Mouse (Mus musculus) lung, adult 2 months (tissue): ENCODE measurements at regions not wholly inside any gene's neighbourhood (a gene's known extent, or its start where the extent isn't known, plus 50 kb on each side); places are given as distances from the start of the nearest gene placed in this dataset.

Experiments
- DNase-seq: peaks from one replicate; pipeline ENCODE4 v3.0.0; 2022
- H3K4me1 ChIP-seq: fragments of 200-500 bp; 2 replicates; pipeline ENCODE4 v1.6.1; 2011; ENCODE audit warnings: low read length; ENCODE audit not compliant: control insufficient read depth, insufficient read depth
- H3K4me3 ChIP-seq: fragments of 200-500 bp; replicated peaks from 2 replicates; pipeline ENCODE3; 2011; ENCODE audit warnings: low read depth, mild to moderate bottlenecking, control low read depth, low read length; ENCODE audit errors: extremely low read depth
- CTCF ChIP-seq: fragments of 200-500 bp; IDR thresholded peaks from 2 replicates; pipeline ENCODE4 v1.5.1; 2011; ENCODE audit warnings: mild to moderate bottlenecking, low read length, control low read depth; ENCODE audit not compliant: insufficient read depth
- POLR2A ChIP-seq: fragments of 200-500 bp; IDR thresholded peaks from 2 replicates; pipeline ENCODE4 v1.6.1; 2011; ENCODE audit warnings: low read depth, mild to moderate bottlenecking, control low read depth, low read length, borderline replicate concordance; ENCODE audit errors: extremely low read depth
- WGBS: fragments of 180-500 bp; shearing (Covaris S2); methylation state at CpG from one replicate; pipeline ENCODE4 v1.1.7; 2018; 5-methylcytosine and 5-hydroxymethylcytosine counted together

- TF ChIP-seq CTCF (no peak), POLR2A (no peak)
- no peak for DNase-seq
- WGBS = 36% methylated on average over 3 of the region's 3 CpGs
Measured at GRCm38 (mm10) chr8:4411126-4411525, 81.7 kb upstream of the Cers4 start.

GRCm38 (mm10) chr8:4411836-4412235 lies 81.0 kb upstream of the Cers4 start:
- 63% methylated on average over 2 of the region's 2 CpGs for WGBS
- H3K4me1 ChIP-seq = no peaks in the 10 kb centered on the region
- no peak for DNase-seq
- H3K4me3 ChIP-seq = no peak overlapping the region
- TF ChIP-seq POLR2A (no peak), CTCF (no peak)

More at GRCm38 (mm10) chr8:4411126-4411525, 81.7 kb upstream of the Cers4 start:
- no peaks in the 10 kb centered on the region for H3K4me1 ChIP-seq
- H3K4me3 ChIP-seq = no peak overlapping the region

DNA sequence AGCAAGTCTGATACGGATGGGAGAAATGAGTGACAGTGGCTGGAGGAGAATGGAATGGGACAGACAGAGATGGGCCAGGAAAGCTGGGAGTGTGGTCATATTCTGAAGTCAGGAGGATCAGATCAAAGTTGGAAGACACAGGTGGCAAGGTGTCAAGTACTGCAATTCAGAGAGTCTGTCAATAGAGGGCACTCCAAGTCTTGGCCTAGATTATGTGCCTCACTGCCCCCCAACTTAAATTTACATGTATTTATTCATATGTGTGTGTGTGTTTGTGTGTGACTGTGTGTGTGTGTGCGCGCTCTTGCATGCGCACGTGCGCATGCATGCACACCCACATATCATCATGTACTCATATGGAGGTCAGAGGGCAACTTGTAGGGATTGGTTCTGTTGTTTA lies 79.6 kb upstream of the Cers4 start:
- H3K4me1 ChIP-seq = no peaks in the 10 kb centered on the region
- DNase-seq = peak; percentile 10
- no peak overlapping the region for H3K4me3 ChIP-seq
- 47% methylated on average over 6 of the region's 6 CpGs for WGBS
- TF ChIP-seq CTCF (peak; percentile 46), POLR2A (no peak)

GRCm38 (mm10) chr8:4413764-4414163 lies 79.1 kb upstream of the Cers4 start:
- DNase-seq = no peak
- WGBS = 52% methylated on average over 4 of the region's 4 CpGs
- TF ChIP-seq POLR2A (no peak), CTCF (no peak)
- H3K4me3 ChIP-seq = no peak overlapping the region
- H3K4me1 ChIP-seq = no peaks in the 10 kb centered on the region

GRCm38 (mm10) chr8:4417141-4417540 lies 75.7 kb upstream of the Cers4 start:
- no peaks in the 10 kb centered on the region for H3K4me1 ChIP-seq
- no peak for TF ChIP-seq POLR2A
- no peak for TF ChIP-seq CTCF
- WGBS = 81% methylated on average over 3 of the region's 3 CpGs
- no peak overlapping the region for H3K4me3 ChIP-seq
- no peak for DNase-seq

- WGBS = 93% methylated on average over 2 of the region's 2 CpGs
- Histone ChIP-seq H3K4me1 (no peaks in the 10 kb centered on the region), H3K4me3 (no peak overlapping the region)
- no peak for DNase-seq
- no peak for TF ChIP-seq CTCF
Measured at GRCm38 (mm10) chr8:4433161-4433560, 59.7 kb upstream of the Cers4 start.

- TF ChIP-seq POLR2A (no peak), CTCF (no peak)
- no peak overlapping the region for H3K4me3 ChIP-seq
- DNase-seq = no peak
- WGBS = 83% methylated on average over 3 of the region's 3 CpGs
- H3K4me1 ChIP-seq = no peaks in the 10 kb centered on the region
Measured at GRCm38 (mm10) chr8:4436546-4436945, 56.3 kb upstream of the Cers4 start.
